Mouse (Mus musculus): ENCODE results near the gene Rassf2.

Rassf2 gene

DNA sequence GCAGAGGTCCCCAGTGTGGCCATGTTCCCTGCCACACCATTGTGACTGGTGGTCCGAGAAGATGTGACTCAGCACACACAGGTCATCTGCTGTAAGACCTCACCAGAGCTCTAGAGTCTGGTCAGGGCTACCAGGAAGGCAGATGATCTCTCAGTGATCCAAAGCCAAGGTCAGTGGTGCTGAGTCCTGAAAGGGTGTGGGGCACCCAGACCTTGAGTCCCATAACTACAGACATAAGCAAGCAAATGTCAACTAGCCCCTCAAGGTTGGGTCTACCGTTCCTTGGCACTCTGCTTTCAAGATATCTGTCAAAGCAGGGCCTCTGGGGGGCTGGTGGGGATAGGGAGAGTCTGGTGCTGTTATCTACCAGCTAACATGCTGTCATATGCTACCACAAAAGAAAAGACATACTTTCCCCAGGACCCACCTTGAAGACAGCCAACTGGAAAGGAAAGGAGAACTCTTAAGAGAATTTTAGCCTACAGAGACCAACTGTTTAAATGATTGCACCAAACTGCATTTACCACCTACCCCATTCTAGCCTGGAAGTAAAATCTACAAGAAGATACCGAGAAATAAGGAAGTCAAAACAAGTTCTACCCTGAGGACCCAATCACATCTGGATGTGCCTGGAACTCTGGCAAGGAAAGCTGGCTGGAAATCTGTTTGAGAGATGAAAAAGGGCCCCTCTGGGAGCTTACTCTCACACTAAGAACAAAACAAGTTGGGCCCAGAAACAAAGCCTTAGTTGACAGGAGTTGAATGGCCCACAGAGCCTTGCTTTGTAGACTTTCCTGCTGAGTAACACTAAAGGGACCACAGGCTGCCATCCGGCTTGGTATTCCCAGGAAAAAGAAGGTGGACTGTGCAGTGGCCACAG, 4.8 kb upstream of the Rassf2 start:
- DNase-seq (ENCODE audit: low spot score) = no peak

DNA sequence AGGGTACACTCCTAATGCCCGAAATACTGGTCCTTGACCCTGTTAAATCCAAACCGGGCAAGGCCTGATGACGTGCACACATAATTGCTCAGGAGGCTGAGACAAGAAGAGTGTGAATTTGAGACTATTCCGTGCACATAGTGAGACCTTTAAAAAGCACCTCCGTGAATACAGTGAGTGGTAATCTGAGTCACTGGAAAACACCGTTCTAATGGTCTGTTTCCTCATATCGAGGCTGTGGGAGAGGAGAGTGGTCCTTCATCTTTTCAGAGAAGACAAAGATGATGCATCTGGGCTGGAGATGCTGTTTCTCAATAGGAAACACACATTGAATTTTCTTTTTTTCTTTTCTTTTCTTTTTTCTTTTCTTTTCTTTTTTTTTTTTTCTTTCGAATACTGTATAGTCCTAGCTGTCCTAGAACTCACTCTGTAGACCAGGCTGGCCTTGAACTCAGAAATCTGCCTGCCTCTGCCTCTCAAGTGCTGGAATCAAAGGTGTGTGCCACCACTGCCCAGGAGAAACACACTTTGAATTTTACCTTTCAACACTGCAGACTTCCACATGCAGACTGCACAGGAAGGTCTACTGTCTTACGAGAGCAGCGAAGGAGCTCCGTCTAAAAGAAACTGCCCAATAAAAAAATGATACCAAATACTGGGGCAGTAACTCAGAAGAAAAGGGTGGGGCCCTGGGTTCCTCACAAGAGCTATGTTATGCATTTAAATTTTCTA, 1.5 kb upstream of the Rassf2 start:
- no peak for DNase-seq (ENCODE audit: low spot score)

DNA sequence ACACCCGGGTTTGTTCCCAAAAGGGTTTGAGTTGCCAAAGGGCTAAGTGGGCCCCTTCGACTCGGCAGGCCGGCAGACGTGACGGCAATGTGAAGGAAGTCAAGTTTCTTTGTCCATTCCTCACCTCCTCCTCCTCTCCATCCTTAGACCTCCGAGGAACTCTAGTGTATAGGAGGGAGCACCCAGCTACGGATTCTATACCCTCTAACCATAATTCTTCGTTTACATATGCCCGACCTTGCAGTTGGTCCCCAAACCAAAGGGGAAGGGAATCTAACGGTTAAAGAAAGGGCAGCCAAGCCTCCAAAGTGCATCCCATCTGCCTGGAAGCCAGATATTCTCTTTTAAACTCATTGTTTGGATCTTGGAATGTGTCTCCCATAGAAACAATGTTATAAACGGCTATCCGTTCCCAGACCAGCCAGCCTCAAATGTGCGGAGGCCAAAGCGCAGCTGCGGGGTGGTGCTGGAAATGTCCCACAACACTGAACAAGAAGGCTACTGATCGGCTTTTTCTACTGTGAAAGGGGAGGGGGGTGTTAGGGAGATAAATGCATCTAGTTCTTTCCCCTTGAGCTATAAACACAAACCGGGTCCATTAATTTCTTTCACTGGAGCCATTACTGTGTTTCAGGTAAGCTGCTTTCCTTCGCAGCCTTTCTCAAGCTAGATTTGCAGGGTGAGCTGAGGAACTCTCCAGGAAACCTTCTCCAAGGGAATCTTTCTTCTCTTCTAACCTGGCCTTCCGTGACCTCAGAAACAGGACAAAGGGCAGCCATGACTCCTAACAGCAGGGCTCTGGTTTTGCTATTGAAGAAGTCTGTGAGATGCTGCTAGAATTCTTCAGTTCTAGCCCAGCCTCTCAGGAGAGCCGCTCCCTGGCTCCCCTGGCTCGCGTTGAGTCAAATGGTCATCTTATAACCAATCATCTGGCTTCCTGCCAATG, 633 bp upstream of the Rassf2 start:
- peak; percentile 70 for DNase-seq (ENCODE audit: low spot score)

DNA sequence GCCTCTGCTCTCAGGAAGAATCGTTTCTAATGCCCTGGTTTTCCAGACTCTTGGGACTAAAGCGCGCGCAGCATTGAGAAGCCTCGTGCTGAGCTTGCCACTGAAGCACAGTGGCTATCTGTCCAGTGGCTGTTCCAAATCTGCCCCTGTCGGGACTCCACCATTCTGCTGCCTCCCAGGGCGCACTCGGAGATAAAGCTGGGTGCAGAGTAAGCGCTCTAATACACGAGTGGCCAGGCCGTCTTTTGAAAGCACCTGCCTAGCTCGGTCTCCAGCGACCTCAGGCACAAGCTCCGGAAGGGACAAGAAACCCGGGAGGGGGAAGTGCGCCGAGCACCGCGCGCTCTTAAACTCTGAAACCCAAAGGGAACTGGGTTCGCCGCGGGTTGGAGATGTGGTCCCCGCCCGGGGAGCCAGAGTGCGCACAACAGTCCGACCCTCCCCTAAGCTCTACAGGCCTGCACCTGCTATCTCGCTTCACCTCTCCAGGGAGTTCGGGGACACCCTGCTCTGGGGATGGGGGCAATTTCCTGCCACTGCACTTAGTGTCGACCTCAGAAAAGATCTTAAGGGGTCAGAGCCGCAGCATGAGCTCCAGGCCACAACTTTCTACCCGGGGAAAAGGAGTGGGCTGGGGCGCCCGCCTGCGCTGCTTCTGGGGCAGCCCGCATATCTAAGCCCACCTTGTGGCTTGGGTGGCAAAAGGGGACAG, 1.0 kb downstream of the Rassf2 start:
- DNase-seq (ENCODE audit: low spot score) = peak; percentile 63

DNA sequence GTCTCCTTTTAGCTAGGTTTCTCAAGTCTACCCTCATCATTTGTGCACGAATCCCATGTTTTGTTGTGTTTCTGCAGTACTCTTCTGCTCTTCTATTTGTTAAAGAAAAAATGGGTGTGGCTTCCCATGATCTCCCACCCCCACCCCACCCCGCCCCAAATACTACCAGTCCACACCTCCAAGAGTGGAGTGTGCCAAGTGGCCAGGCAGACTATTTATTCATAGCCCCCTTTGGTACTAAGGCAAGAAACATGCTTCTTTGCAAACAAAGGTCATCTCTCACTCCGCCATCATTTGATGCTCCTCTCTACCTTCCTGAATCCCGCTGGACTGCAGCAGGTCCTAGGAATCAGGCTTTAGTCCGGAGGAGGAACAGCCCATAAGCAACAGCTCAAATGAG, 2.0 kb downstream of the Rassf2 start:
- DNase-seq (ENCODE audit: low spot score) = no peak

DNA sequence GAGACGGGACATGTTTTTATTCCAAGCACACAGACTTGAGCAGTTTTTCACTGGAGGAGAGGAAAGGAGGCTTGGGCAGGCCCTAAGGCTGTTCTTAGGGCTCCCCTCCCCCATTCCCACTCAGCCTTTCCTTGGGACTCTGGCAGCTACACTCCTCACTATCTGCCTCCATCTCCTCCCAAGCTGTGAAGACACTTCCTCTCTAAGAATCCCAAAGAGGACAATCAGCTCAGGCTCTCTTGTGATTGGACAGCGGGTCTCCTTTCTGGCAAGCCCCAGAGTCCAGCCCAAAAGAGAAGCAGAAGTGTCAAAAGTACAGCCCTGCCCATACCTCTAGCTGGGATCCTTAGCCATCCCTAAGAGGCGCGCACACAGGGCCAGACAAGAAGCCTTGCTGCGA, 2.7 kb downstream of the Rassf2 start:
- no peak for DNase-seq (ENCODE audit: low spot score)

DNA sequence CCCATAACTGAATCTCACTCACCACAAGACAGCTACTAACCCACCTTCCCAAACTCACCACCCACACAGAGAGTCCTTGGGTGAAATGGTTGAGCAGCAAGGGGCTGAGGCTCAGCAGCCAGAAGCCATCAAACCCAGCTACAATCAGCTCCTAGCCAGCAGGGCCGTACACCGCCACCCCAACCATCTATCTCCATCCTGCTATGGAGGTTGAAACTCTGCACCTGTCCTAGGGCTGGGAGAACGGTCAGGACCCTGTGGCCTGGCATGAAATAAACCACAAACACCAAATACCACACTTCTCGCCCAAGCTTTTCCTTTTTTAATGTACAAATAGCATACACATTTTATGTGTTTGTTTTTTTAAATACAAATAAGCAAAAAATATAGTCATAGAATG, 6.0 kb downstream of the Rassf2 start:
- no peak for DNase-seq (ENCODE audit: low spot score)

DNA sequence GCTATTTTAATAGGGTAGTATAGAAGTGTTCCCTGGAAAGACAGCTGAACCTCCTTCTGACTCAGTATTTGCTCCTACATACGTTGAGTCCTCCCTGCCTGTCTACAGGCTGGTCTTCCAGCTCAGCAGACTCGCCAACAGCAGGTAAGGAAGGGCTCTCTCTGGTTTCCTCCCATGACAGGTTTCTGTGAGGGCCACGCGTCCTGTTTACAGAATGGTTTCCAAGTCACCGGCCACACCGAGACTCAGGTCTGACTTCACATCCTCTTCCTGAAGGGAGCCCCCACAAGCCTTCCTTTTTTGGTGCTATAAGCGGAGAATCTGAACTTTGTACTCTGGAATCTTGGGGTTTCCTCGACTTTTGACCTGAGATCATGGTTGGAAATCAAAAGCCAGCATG, 7.4 kb downstream of the Rassf2 start:
- no peak for DNase-seq (ENCODE audit: low spot score)

DNA sequence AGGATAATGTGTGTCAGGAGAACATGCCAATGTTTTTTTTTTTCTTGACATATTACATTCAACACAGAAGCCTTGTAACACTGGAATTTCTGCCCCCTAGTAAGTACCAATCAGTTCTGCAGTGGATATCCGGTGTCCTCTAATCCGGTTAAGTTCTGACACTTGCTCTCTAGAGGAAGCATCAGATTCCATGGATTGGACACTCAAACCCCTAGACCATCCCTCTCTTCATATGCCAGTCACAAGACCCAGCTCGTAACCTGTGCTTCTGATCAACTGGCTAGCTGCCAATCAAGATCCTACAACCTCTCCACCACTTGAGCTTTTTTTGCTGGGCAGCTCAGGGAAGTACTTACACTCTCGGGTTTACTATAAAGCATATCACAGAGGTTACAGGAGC, 8.4 kb downstream of the Rassf2 start:
- DNase-seq (ENCODE audit: low spot score) = no peak

DNA sequence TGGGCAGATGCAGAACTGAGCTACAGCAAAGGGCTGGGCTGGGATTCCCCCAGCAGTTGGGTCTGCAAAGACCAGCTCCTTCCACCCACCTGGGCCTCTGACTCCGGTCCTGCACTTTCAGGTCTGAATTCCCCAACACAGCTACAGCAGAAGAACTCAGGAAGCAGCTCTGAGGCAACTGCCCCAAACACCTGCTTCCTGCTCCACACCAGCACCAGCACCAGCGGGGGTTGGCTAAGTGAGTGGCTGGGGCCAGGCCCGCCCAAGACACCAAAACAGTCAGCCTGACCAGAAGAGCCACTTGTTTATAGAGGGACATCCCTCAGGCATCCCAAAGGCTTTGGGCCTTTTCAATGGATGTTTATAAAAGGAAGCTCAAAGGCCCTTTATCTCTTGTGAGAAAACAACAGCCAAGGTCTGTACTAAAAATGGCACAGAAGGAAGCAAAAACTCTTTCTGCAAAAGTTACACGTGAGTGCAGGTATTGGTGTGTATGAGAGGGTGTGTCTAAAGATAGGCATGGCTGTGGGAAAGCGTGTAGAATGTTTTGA, 9.0 kb downstream of the Rassf2 start:
- DNase-seq (ENCODE audit: low spot score) = no peak

DNA sequence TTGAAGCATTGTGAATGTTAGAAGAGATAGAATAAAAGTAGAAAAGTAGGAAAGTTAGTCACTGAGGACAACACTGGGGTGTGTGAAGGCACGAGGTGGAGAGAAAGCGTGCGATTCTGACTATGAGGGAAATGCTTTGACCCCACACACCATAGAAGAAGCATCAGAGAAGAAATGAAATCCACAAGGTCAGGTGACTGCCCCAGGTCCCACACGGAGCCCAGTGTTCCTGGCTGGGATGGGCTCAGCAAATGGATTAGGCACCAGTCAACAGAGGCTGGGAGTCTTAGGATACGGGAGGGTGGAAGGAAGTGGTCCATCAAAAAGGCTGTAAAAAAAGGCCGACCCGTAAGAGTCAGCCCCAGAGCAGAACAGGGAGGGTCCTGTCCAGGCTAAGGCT, 9.6 kb downstream of the Rassf2 start:
- no peak for DNase-seq (ENCODE audit: low spot score)

DNA sequence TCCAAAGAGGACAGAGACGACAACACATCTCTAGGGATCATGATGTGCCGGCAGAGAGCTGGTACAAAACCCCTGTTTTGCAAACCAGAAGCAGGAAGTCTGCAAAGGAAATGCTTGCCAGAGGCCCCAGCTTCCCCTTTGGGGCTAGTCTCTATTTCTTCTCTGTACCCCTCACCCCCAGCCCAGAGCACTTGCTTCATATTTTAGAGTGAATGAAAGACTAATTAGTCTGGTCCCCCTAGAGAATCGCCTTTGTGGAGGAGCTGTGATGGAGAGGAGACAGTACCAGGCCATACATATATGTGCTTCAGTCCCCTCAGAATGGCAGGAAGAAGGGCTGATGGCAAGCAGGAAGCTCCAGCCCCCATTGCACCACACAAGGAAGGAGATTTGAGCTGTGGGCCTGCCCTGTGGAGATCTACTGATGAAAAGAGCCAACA, 10.7 kb downstream of the Rassf2 start:
- no peak for DNase-seq (ENCODE audit: low spot score)

DNA sequence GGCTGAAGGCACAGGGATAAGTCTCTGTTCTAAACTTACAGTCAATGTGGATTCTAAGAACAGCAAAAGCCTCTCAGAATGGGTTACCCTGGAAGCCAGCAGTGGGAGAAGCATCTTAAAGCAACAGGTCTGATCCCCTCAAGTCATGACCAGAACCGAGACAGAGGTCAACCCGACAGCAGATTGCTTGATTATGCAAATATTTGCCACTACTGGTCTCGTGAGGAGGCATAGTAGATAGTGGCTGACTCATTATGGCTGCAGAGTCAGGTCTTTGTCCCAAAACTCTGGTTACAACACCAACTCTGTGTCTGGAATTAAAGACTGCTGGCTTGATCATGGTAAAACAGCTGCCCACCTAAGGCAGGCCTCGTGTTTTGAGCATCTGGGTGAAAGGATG, 11.9 kb downstream of the Rassf2 start:
- no peak for DNase-seq (ENCODE audit: low spot score)

DNA sequence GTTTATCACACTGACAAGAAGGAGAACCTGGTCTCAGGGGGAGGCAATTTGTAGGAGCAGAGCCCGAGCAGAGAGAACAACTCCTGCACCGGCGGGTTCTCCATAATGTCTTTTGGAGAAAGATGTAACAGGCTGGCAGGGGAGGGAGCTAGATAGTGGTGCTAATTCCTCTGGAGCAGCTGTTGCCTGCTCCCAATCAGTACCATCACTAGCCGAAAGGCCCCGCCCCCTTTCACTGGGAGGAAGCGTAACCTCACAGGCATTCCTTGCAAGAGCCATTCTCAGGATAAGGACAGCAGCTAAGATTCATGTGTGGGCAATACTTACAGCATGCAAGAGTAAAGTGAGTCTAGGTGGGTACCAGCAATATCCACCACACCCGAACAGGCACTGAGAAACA, 12.4 kb downstream of the Rassf2 start:
- DNase-seq (ENCODE audit: low spot score) = peak; percentile 72

DNA sequence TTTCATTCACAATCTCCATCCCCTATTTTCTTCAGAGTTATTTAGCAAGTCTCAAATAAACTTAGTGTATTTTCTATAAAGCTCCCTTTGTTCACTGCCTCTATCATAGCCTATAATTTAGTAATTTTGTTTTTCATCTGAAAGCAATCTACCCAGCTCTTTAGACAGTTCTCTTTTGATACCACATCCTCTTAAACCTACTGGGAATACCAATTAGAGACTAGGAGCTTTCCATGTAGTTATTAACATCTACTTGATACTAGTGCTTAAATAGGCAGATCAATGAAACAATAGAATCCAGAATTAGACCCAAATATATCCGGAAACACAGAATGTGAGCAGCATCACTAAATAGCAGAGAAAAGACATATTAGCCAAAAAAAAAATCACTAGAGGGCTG, 14.0 kb downstream of the Rassf2 start:
- no peak for DNase-seq (ENCODE audit: low spot score)

DNA sequence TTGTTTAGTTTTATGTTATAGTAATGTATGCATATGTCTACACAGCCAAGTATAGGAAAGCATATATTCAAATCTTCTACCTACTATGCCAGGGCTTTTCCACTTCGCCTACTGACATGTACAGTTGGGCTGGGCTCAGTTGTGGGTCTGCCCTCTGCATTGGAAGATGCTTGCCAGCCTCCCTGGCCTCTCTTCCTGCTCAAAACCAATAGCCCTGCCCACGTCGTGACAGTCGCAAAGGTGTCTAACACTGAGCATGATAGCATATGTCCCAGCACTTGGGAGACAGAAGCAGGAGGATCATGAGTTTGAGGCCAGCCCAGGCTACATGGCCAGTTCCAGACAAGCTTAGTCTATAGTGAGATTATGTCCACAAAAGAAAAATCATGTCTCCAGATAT, 16.9 kb downstream of the Rassf2 start:
- DNase-seq (ENCODE audit: low spot score) = no peak

DNA sequence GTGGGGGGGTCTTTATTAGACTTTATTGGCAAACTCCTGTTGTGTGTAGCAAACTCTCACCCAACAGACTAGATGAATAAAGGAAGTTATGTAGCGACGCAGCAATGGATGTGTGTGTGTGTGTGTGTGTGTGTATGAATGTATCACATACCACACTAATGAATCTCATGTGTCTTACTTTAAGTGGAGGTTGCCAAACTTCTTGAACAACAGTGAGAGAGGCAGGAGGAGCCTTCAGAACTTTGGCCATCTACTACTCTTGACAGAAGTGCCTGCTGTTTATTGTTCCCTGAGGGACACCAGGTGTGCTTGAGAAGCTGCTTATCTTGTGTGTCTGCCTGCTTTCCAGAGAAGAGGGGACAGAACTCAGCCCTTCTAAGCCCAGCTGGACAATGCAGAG, 19.3 kb downstream of the Rassf2 start:
- no peak for DNase-seq (ENCODE audit: low spot score)

DNA sequence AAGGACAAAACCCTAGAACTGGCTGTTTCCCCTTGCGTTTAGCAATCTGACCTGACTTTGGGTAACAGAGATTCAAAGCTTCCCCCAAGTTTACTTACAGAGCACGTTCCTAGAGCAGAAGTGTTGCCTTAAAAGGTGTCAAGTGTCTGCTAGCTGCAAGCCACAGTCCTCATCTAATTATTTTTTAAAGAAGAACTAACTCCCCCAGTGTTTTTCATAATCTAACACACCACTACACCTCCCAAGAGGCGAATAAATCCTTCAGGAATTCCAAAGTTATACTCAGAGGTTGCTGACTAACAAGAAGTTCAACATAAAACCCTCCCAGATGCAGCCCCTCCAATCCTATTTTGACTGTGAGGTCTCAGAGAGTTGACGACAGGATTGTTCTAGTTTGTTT, 21.9 kb downstream of the Rassf2 start:
- no peak for DNase-seq (ENCODE audit: low spot score)

DNA sequence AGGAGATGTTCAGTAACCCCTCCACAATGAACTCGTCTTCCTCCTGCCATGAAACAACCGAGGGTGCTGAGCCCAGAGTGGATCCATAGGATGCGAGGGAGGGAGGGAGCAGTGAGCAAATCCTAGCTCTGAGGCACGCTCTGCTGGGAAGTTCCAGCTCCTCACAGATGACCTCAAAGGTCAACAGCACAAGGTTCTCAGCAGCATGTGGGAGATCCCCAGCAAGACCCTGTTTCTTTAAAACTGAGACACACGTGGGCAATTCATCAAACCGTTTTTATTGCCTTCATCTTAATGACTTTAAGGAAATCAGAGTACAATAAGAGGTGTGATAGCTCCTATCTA, 22.6 kb downstream of the Rassf2 start:
- no peak for DNase-seq (ENCODE audit: low spot score)

DNA sequence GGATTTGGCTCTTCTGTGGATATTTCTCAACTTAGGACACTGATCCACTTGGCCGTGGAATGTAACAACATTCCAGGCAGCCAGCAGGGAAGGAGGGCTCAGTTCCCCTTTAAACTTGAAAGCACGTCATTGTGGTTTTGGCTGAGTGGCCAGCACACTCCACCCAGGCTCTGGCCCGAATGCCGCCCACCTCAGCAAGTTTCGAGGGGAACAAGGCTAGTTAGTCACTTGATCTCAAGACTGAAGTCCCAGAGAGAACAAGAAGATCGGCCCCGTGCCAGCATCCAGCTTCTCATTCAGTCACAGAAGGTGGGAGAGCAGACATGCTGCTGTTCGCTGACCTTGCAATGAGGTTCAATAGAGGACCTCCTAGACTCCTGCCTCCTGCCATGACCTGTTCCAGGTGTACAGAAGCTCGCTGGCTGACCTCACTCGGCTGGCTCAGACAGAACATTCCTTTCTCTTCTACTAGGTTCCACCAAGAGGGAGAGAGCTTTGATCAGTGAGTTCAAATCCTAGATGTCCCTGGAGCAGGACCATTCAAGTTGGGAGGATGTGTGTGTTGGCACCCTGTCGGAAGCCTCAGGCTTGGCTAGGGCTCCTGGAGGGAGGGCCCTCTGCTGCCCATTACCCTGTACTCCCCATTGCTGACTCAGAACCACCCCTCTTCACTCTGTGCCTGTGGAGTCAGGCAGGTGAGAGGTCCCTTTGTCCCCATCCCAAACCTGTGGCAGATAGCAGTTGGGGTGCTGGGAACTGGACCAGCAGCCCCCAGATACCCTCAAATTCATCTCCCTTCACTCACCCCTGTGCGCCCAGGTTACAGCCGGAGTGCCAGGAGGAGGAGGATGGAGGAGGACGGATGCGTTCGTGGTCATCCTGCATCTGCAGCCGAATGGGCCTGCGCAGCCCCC, 23.2 kb downstream of the Rassf2 start:
- peak; percentile 72 for DNase-seq (ENCODE audit: low spot score)
